Mouse (Mus musculus): Measurements from ENCODE around the gene Lrcol1. TPM values are rescaled to one million over a fixed set of nuclear protein-coding genes. Genes with fewer than 3 reads are reported as not detected.

Lrcol1 gene
- polyA plus RNA-seq, 1 experiment from 2014 or later: not detected

DNA sequence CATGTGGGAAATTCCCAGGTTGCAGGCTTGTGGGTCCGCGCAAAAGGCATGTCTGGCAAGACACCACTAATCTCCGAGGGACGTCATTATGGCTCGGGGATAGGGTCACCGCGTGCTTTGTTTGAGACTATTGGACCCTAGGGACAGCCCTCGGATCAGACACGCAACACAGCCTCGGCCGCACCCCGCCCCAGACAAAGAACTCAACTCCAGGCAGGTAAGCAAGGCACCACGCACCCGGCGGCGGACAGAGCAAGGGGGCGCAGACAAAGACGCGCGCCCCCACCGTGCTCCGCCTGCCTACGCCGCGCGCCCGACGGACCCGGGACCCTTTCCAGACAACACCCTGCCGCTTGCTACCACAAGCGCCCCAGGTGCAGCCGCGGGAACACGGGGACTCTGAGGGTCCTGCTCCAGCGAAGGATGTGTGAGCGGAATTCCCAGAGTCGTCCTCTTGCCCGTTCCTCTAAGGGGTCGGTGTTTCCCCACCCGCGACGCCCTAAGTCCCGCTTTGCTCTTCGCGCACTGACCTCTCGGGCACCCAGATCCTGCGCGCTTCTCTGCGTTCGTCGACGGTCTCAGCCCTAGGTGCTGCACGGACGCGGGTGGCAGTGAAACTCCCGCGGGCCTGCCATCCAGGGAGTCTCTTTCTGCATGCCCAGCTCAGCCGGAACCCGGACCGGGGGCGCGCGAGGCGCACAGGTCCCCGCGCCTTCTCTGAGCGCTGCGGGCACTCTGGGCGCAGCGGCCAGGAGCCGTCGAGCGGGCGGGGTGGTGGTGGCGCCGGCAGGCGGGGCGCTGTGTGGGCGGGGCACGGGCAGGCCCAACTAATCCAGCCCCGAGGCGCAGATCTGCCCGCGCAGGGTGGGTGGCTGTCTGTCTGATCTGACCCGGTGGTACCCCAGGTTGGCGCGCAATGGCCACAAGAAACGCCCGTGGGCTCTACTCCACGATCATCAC is 42.1 kb downstream of the Lrcol1 start:
- Histone ChIP-seq H3K4me2 (replicated peaks) (peak overlapping the region; percentile 80), H3K36me3 (no peaks in the 10 kb centered on the region), H3K9ac (peak overlapping the region; percentile 51), H3K27me3 (peaks cover 4% of the 10 kb centered on the region; the same call in 1 of the 2 replicates), H3K27ac (replicated peaks) (no peak overlapping the region), H3K4me1 (peaks cover 30% of the 10 kb centered on the region), H3K4me3 (replicated peaks) (peak overlapping the region; percentile 70), H3K9me3 (replicated peaks) (no peaks in the 10 kb centered on the region)
- under 1% methylated on average over 90 of the region's 90 CpGs for WGBS
- ATAC-seq (ENCODE audit: insufficient number of reproducible peaks, low FRiP score, low TSS enrichment, low read depth): peak; percentile 85

DNA sequence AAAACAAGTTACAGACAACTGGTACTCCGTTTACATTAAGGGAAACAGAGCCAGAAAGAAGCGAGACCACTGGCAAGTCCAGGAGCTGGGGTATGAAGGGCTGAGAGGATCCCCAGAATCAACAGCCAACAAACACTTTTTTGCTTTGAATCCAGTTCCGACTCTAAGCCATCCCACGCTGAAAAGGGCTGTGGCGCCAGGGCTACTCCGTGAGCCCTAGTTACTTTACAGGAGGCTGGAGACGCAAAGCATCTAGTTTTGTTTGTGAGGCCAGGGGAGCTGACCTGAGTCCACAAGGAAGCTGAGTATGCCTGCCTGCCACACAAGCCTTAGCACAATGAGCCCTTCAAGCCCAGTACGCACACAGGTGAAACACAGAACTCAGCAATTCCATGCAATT is 42.8 kb downstream of the Lrcol1 start:
- no peaks in the 10 kb centered on the region for H3K9me3 ChIP-seq (replicated peaks)
- 11% methylated on average over 8 of the region's 8 CpGs for WGBS
- peaks cover 30% of the 10 kb centered on the region for H3K4me1 ChIP-seq
- H3K36me3 ChIP-seq: no peaks in the 10 kb centered on the region
- H3K4me3 ChIP-seq (replicated peaks): peak overlapping the region; percentile 70
- peaks cover 4% of the 10 kb centered on the region; the same call in 1 of the 2 replicates for H3K27me3 ChIP-seq
- H3K27ac ChIP-seq (replicated peaks): no peak overlapping the region
- H3K4me2 ChIP-seq (replicated peaks): peak overlapping the region; percentile 80
- ATAC-seq (ENCODE audit: insufficient number of reproducible peaks, low FRiP score, low TSS enrichment, low read depth): no peak
- peak overlapping the region; percentile 51; the same call in 1 of the 2 replicates for H3K9ac ChIP-seq

DNA sequence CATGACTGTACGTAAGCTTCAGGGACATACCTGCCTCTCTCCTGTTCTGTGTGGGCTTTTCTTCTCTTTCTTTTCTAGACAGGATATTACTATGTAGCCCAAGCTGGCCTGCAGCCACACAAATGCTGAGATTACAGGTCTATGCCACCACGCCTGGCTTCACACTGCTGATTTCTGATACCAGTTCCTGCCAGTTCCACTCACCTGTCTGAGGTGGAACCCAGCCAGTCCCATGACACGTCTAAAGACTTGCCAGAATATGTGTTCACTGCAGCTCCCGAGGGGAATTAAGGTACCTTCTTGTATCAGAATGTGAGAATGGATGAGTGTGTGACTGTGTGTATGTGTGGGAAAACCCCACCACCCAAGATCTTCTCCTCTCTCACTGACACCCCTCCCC is 46.1 kb downstream of the Lrcol1 start:
- 74% methylated on average over 4 of the region's 4 CpGs for WGBS
- Histone ChIP-seq H3K9me3 (replicated peaks) (no peaks in the 10 kb centered on the region), H3K36me3 (no peaks in the 10 kb centered on the region), H3K27ac (replicated peaks) (no peak overlapping the region), H3K27me3 (peaks cover 4% of the 10 kb centered on the region; the same call in 1 of the 2 replicates), H3K4me1 (peaks cover 23% of the 10 kb centered on the region), H3K9ac (no peak overlapping the region), H3K4me3 (replicated peaks) (no peak overlapping the region), H3K4me2 (replicated peaks) (no peak overlapping the region)
- no peak for ATAC-seq (ENCODE audit: insufficient number of reproducible peaks, low FRiP score, low TSS enrichment, low read depth)

DNA sequence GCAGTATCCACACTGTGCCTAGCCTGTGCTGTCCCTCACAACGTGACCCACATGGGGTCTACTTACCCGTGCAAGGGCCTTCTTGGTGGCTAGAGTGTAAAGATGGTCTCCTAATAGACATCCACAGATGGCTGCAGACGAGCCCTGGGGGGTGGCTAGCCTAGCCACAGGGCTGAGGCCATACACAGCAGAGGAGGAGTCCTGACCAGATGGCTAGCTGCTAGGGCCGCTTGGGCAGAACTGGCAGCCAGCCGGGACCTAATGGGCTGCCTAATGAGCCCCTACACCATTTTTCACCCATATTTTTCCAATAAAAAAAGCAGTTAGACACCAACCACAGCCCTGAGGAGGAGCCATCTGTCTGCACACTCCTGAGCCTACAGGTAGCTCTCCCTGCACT is 48.2 kb downstream of the Lrcol1 start:
- Histone ChIP-seq H3K9me3 (replicated peaks) (no peaks in the 10 kb centered on the region), H3K36me3 (no peaks in the 10 kb centered on the region), H3K4me1 (peaks cover 3% of the 10 kb centered on the region; the same call in 1 of the 2 replicates), H3K9ac (no peak overlapping the region), H3K27ac (replicated peaks) (no peak overlapping the region), H3K27me3 (peaks cover 4% of the 10 kb centered on the region; the same call in 1 of the 2 replicates), H3K4me3 (replicated peaks) (no peak overlapping the region), H3K4me2 (replicated peaks) (no peak overlapping the region)
- WGBS: 71% methylated on average over 5 of the region's 5 CpGs
- ATAC-seq (ENCODE audit: insufficient number of reproducible peaks, low FRiP score, low TSS enrichment, low read depth): no peak

DNA sequence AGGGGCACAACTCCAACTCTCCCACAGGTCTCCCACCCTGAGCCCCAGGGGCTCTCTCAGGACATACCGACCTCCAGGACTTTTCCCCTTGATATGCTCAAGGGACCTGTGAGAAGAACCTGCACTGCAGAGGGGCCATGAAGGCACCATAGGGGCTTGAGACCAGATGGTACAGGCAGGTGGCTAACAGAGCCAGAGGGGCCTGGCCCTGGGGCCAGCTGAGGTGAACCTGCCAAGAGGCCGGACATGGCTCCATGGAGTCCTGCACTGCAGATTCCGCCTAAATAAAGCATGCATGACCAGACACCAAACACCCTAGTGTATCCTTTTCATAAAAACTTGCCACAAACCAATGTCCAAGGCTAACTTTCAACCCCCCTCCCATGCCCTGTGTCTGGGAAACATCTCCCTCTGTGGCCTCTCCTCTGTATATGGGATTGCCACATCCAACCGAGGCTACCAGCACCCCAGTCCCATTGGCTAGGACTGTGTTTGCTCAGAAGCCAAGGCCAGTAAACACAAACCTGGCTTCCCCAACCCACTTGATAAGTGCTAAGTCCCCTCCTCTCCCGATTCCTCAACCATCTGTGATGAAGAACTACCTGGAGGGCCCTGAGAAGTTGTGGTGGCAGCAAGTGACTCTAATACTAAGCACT is 50.6 kb downstream of the Lrcol1 start:
- Histone ChIP-seq H3K4me1 (0 out of 2 replicates have a peak, but pooled peaks cover 3% of the 10 kb centered on the region), H3K4me3 (replicated peaks) (no peak overlapping the region), H3K27me3 (no peaks in the 10 kb centered on the region), H3K36me3 (no peaks in the 10 kb centered on the region), H3K4me2 (replicated peaks) (no peak overlapping the region), H3K9ac (no peak overlapping the region), H3K27ac (replicated peaks) (no peak overlapping the region), H3K9me3 (replicated peaks) (no peaks in the 10 kb centered on the region)
- 81% methylated on average over 5 of the region's 5 CpGs for WGBS
- ATAC-seq (ENCODE audit: insufficient number of reproducible peaks, low FRiP score, low TSS enrichment, low read depth): no peak

DNA sequence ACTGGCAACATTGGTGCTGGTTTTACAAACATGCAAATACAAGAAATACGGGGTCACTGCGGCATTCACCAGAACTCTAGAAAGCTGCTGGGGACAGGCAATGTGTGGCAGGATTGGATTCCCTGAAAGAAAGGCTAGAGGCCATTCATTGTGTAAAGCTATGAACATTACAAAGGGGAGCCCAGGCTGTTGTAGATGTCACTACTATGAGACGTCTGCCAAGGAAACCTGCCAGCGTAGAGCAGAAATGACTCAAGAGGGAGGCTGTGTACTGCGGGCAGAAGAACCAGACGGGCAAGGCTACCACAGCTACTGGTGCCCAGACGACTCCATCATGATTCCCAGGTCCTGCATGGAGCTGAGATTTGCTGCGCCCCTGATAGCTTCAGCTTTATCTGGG is 56.6 kb downstream of the Lrcol1 start:
- 90% methylated on average over 8 of the region's 8 CpGs for WGBS
- no peak overlapping the region for H3K27ac ChIP-seq (replicated peaks)
- H3K9ac ChIP-seq: no peak overlapping the region
- H3K4me2 ChIP-seq (replicated peaks): no peak overlapping the region
- H3K4me3 ChIP-seq (replicated peaks): no peak overlapping the region
- H3K27me3 ChIP-seq: no peaks in the 10 kb centered on the region
- H3K4me1 ChIP-seq: no peaks in the 10 kb centered on the region
- no peaks in the 10 kb centered on the region for H3K9me3 ChIP-seq (replicated peaks)
- no peak for ATAC-seq (ENCODE audit: insufficient number of reproducible peaks, low FRiP score, low TSS enrichment, low read depth)
- H3K36me3 ChIP-seq: no peaks in the 10 kb centered on the region

DNA sequence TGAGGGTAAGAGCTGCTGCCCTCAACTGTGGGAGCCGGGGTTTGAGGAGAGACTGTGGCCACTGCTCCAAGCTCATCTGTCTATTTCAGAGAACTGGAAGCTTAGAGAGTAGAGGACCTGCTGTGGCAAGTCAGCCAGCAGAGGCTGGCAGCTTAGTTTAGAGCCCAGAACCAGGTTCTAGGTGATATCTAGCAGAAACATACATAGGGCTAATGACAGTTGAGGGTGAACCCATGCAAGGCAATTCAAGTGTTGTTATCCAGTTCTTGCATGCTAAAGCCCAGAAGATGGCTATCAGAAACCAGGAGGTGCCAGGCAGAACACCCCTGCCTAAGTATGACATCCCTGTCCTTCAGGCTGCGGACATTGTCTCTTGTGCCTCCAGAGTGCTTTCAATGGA is 58.0 kb downstream of the Lrcol1 start:
- 92% methylated on average over 2 of the region's 2 CpGs for WGBS
- H3K4me2 ChIP-seq (replicated peaks): no peak overlapping the region
- no peaks in the 10 kb centered on the region for H3K9me3 ChIP-seq (replicated peaks)
- no peaks in the 10 kb centered on the region for H3K36me3 ChIP-seq
- H3K9ac ChIP-seq: no peak overlapping the region
- H3K27me3 ChIP-seq: no peaks in the 10 kb centered on the region
- no peak for ATAC-seq (ENCODE audit: insufficient number of reproducible peaks, low FRiP score, low TSS enrichment, low read depth)
- no peak overlapping the region for H3K4me3 ChIP-seq (replicated peaks)
- H3K4me1 ChIP-seq: no peaks in the 10 kb centered on the region
- H3K27ac ChIP-seq (replicated peaks): no peak overlapping the region

DNA sequence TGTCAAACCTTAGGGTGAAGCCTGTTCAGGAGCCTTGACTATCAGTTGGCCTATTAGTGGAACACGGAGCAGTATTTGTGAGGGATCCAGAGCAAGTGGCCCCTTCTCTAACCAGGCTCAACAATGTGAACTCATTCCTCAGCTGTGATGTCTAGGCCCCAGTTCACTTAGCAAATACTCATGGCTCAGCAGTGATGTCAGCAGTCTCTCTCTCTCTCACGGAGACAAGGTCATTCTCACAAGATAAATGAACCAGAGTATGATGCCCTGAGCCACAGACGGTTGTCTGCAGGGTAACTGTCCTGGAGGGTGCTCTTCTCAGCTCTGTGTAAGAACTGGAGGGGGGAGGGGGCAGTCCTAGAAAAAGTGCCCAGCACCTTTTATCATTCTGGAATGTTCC is 59.4 kb downstream of the Lrcol1 start:
- 0 out of 2 replicates have a peak, but pooled peaks cover 5% of the 10 kb centered on the region for H3K36me3 ChIP-seq
- no peak overlapping the region for H3K4me2 ChIP-seq (replicated peaks)
- H3K27ac ChIP-seq (replicated peaks): no peak overlapping the region
- no peak overlapping the region for H3K9ac ChIP-seq
- no peaks in the 10 kb centered on the region for H3K9me3 ChIP-seq (replicated peaks)
- WGBS: 67% methylated on average over 3 of the region's 3 CpGs
- H3K4me1 ChIP-seq: no peaks in the 10 kb centered on the region
- no peaks in the 10 kb centered on the region for H3K27me3 ChIP-seq
- ATAC-seq (ENCODE audit: insufficient number of reproducible peaks, low FRiP score, low TSS enrichment, low read depth): no peak
- no peak overlapping the region for H3K4me3 ChIP-seq (replicated peaks)

Other genes starting within 250 kb of the Lrcol1 start
- gene Plcxd1, start 244.8 kb upstream of the Lrcol1 start, polyA plus RNA-seq (2015; fragmentation: Nextera tagmentation; extraction: Ambion mirVana): 1.9 and 3.9 TPM in 2 replicates
- gene Gtpbp6, start 236.5 kb upstream of the Lrcol1 start, polyA plus RNA-seq (2015; fragmentation: Nextera tagmentation; extraction: Ambion mirVana): 38.2 and 38.4 TPM in 2 replicates
- 4.5 and 4.8 TPM in 2 replicates for gene Zfp605, start 234.6 kb upstream of the Lrcol1 start, polyA plus RNA-seq (2015; fragmentation: Nextera tagmentation; extraction: Ambion mirVana)
- 39.9 and 40.7 TPM in 2 replicates for gene Chfr, start 208.9 kb upstream of the Lrcol1 start, polyA plus RNA-seq (2015; fragmentation: Nextera tagmentation; extraction: Ambion mirVana)
- 23.9 and 25.1 TPM in 2 replicates for gene Golga3, start 168.0 kb upstream of the Lrcol1 start, polyA plus RNA-seq (2015; fragmentation: Nextera tagmentation; extraction: Ambion mirVana)
- 26.6 and 28.2 TPM in 2 replicates for gene Ankle2, start 113.7 kb upstream of the Lrcol1 start, polyA plus RNA-seq (2015; fragmentation: Nextera tagmentation; extraction: Ambion mirVana)
- 57.9 and 59.2 TPM in 2 replicates for gene Pgam5, start 74.8 kb upstream of the Lrcol1 start, polyA plus RNA-seq (2015; fragmentation: Nextera tagmentation; extraction: Ambion mirVana)
- gene Pxmp2, start 58.5 kb upstream of the Lrcol1 start, polyA plus RNA-seq (2015; fragmentation: Nextera tagmentation; extraction: Ambion mirVana): 4.9 and 6.6 TPM in 2 replicates
- gene Pole, start 58.4 kb upstream of the Lrcol1 start, polyA plus RNA-seq (2015; fragmentation: Nextera tagmentation; extraction: Ambion mirVana): 21.4 and 21.7 TPM in 2 replicates
- 1.2 and 2.7 TPM in 2 replicates for gene P2rx2, start 1.5 kb upstream of the Lrcol1 start, polyA plus RNA-seq (2015; fragmentation: Nextera tagmentation; extraction: Ambion mirVana)
- 15.1 and 16.0 TPM in 2 replicates for gene Fbrsl1, start 103.8 kb downstream of the Lrcol1 start, polyA plus RNA-seq (2015; fragmentation: Nextera tagmentation; extraction: Ambion mirVana)
- 1.6 and 1.7 TPM in 2 replicates for gene Galnt9, start 199.6 kb downstream of the Lrcol1 start, polyA plus RNA-seq (2015; fragmentation: Nextera tagmentation; extraction: Ambion mirVana)

Measured in embryonic facial prominence, embryonic 15.5 days (tissue).